Mouse (Mus musculus): Measurements from ENCODE around the gene Slc12a9.

The Slc12a9 gene

GRCm38 (mm10) chr5:137308356-137308755 lies 25.0 kb downstream of the Slc12a9 start:
- DNase-seq (ENCODE audit: low spot score in 2 of 2), result no peak

GRCm38 (mm10) chr5:137307071-137307912 lies 26.1 kb downstream of the Slc12a9 start, which contains the start of gene Srrt:
Gene Srrt, minus strand, starts transcription at chr5:137307674.
- peak; percentile 89 for DNase-seq (ENCODE audit: low spot score in 2 of 2)

GRCm38 (mm10) chr5:137306439-137307005 lies 26.9 kb downstream of the Slc12a9 start:
- no peak for DNase-seq (ENCODE audit: low spot score in 2 of 2)

GRCm38 (mm10) chr5:137305822-137306221 lies 27.6 kb downstream of the Slc12a9 start:
- DNase-seq (ENCODE audit: low spot score in 2 of 2), result no peak

GRCm38 (mm10) chr5:137304816-137305215 lies 28.6 kb downstream of the Slc12a9 start:
- no peak for DNase-seq (ENCODE audit: low spot score in 2 of 2)

- DNase-seq (ENCODE audit: low spot score in 2 of 2), result no peak
Observed at GRCm38 (mm10) chr5:137304165-137304564, 29.2 kb downstream of the Slc12a9 start.

GRCm38 (mm10) chr5:137303609-137304008 lies 29.8 kb downstream of the Slc12a9 start:
- no peak for DNase-seq (ENCODE audit: low spot score in 2 of 2)

- DNase-seq (ENCODE audit: low spot score in 2 of 2), result no peak
Observed at GRCm38 (mm10) chr5:137301253-137301652, 32.1 kb downstream of the Slc12a9 start.

GRCm38 (mm10) chr5:137299240-137299639 lies 34.2 kb downstream of the Slc12a9 start:
- no peak for DNase-seq (ENCODE audit: low spot score in 2 of 2)

GRCm38 (mm10) chr5:137297126-137297525 lies 36.3 kb downstream of the Slc12a9 start:
- DNase-seq (ENCODE audit: low spot score in 2 of 2), result no peak

- DNase-seq (ENCODE audit: low spot score in 2 of 2), result no peak
Observed at GRCm38 (mm10) chr5:137295712-137296111, 37.7 kb downstream of the Slc12a9 start.

- no peak for DNase-seq (ENCODE audit: low spot score in 2 of 2)
Observed at GRCm38 (mm10) chr5:137295296-137295695, 38.1 kb downstream of the Slc12a9 start.

- DNase-seq (ENCODE audit: low spot score in 2 of 2), result no peak
Observed at GRCm38 (mm10) chr5:137294744-137295093, 38.7 kb downstream of the Slc12a9 start.

- peak; percentile 96 for DNase-seq (ENCODE audit: low spot score in 2 of 2)
Observed at GRCm38 (mm10) chr5:137293839-137294743, 39.3 kb downstream of the Slc12a9 start, which contains the start of gene Ufsp1. Gene Ufsp1, plus strand, starts transcription at chr5:137294629.

GRCm38 (mm10) chr5:137293282-137293681 lies 40.1 kb downstream of the Slc12a9 start:
- DNase-seq (ENCODE audit: low spot score in 2 of 2), result peak; percentile 68 to 71

- DNase-seq (ENCODE audit: low spot score in 2 of 2), result no peak
Observed at GRCm38 (mm10) chr5:137291381-137291926, 41.9 kb downstream of the Slc12a9 start.

GRCm38 (mm10) chr5:137290677-137291076 lies 42.7 kb downstream of the Slc12a9 start:
- DNase-seq (ENCODE audit: low spot score in 2 of 2), result no peak

GRCm38 (mm10) chr5:137289591-137290365 lies 43.6 kb downstream of the Slc12a9 start:
- DNase-seq (ENCODE audit: low spot score in 2 of 2), result no peak

- peak in 1 of 2 experiments; percentile 48 for DNase-seq (ENCODE audit: low spot score in 2 of 2)
Observed at GRCm38 (mm10) chr5:137288999-137289470, 44.4 kb downstream of the Slc12a9 start.

- DNase-seq (ENCODE audit: low spot score in 2 of 2), result peak; percentile 60 to 70
Observed at GRCm38 (mm10) chr5:137287953-137288743, 45.2 kb downstream of the Slc12a9 start.

Data from right cerebral cortex, postnatal 36 days (tissue).